Mouse (Mus musculus) urinary bladder, postnatal 25 days (tissue): ENCODE results near the gene Svs4.
"Not testable (repeated sequence)": the region's sequence is repeated elsewhere in the genome, so short reads cannot be mapped to it uniquely, and the experiment has no call there.

Source experiments
- DNase-seq: peaks from one replicate; pipeline ENCODE4 v3.0.0; 2022; ENCODE audit warnings: low spot score

The Svs4 gene

DNA sequence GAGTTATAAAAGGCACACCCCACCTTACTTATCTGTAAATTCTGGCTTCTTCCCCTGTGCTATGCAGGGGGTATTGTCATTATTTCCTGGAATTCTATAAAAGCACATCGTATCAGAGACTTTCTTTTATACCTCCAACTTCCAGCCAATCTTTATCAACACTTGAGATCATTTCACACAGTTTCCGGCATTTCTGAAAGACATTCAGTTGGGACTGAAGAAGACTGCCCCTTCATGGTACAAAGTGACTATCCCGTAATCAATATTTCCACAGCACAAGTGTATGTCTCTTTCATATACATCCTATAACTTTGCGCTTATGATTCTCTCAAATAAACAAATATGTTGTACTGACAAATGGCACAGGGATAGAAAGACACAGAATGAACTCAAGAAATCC is at the start of gene Svs4:
Gene Svs4 (minus strand): TSS at position 101 of the 400 bp plus-strand sequence.
- no peak for DNase-seq

- no peak for DNase-seq
Observed at GRCm38 (mm10) chr2:164320983-164321382, 42.7 kb upstream of the Svs4 start.

GRCm38 (mm10) chr2:164316451-164316850 is 38.2 kb upstream of the Svs4 start, which contains the start of gene Svs6:
TSS of gene Svs6 (plus strand) at chr2:164316751.
- not testable (repeated sequence) for DNase-seq

DNA sequence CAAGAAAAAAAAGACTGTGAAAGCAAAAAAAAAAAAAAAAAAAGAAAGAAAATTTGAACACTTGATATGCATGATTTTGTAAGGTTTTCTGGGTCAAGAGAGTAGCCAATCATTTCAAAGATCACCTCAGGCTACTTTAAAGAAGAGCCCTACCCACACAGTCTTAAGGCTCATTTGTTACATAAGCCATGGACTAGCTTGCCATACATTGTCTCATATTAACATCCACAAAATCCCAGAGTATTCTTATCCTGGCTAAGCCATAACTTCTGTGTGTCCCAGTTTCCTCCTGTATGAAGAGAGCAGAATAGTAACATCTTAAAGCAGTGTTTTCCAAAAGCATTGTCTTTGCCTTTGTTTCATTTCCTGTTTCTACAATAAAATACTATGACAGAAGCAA is 37.2 kb upstream of the Svs4 start:
- not testable (repeated sequence) for DNase-seq

- DNase-seq, result no peak
Observed at GRCm38 (mm10) chr2:164312599-164312998, 34.3 kb upstream of the Svs4 start.

- not testable (repeated sequence) for DNase-seq
Observed at GRCm38 (mm10) chr2:164288968-164289367, 10.7 kb upstream of the Svs4 start, which contains the start of gene Svs3a. TSS of gene Svs3a (plus strand) at chr2:164289268.

- DNase-seq, result not testable (repeated sequence)
Observed at GRCm38 (mm10) chr2:164256540-164256939, 21.7 kb downstream of the Svs4 start, which contains the start of gene Svs3b. TSS of gene Svs3b (minus strand) at chr2:164256640.

DNA sequence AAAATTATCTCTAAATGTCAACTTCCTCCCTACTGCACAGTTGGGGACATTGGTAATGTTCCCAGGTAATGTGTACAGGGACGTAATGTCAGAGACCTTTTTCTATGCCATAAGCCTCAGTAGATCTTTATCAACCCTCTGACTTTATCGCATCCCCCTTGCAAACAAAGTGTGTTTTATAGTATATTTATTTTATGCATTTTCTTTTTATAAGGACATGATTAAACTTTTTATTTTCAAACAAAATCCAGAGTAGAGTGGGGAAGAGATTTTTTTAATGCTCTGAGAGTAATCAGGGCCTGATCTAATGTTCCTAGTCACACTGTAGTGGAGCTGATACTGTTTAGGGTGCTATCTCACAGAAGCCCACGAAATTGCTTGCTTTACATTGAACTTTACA is 39.9 kb downstream of the Svs4 start, which contains the start of gene Svs2:
Gene Svs2 (minus strand): TSS at position 101 of the 400 bp plus-strand sequence.
- no peak for DNase-seq

DNA sequence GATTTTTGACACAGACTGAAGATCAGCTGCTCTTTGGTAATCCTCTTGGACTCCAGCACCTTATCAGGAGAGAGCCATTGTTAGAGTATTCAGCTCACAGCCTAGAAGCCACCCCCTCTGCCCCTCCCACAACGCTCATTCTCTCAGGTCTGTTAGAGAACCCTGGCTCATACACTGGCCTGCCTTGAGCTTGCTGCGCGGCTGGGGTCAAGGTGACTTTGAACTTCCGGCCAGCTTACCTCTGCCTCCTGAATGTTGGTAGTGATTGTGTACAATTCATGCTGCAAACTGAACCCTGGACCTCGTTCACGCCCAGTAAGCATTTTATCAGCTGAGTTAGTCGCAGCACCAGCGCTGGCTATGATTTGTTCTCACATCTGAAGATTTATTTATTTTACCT is 45.6 kb downstream of the Svs4 start:
- no peak for DNase-seq

GRCm38 (mm10) chr2:164228361-164229070 is 49.7 kb downstream of the Svs4 start:
- DNase-seq, result no peak
